Mouse (Mus musculus): ENCODE measurements around the gene Dhrs7c. TPM values are rescaled to one million over a fixed set of nuclear protein-coding genes. Genes with fewer than 3 reads are reported as not detected.

Gene Dhrs7c
- polyA plus RNA-seq, 1 experiment from 2014 or later: 14.7 TPM

GRCm38 (mm10) chr11:67790182-67790581 lies 7.8 kb upstream of the Dhrs7c start:
- no peaks in the 10 kb centered on the region for H3K9me3 ChIP-seq (ENCODE audit: control insufficient read depth, low read length)
- WGBS: 30% methylated on average over 11 of the region's 11 CpGs
- no peaks in the 10 kb centered on the region for H3K27me3 ChIP-seq (ENCODE audit: control insufficient read depth, insufficient read depth, low read length)
- H3K36me3 ChIP-seq (ENCODE audit: control insufficient read depth, insufficient read depth, low read length): no peaks in the 10 kb centered on the region
- peaks cover 10 to 16% of the 10 kb centered on the region in 2 experiments for H3K4me1 ChIP-seq (ENCODE audit: control insufficient read depth in 2 of 2, insufficient read depth in 2 of 2, low read length in 2 of 2)
- peak; percentile 66; the same call in 1 of the 2 replicates for ATAC-seq (ENCODE audit: insufficient number of reproducible peaks, insufficient read depth, low FRiP score, low read depth)
- H3K9ac ChIP-seq (ENCODE audit: low read length): no peak overlapping the region
- H3K4me2 ChIP-seq (ENCODE audit: low read length): 0 out of 2 replicates have a peak overlapping the region, but pooled peaks have one; percentile 24
- H3K27ac ChIP-seq (replicated peaks in 1 of 2; ENCODE audit: control insufficient read depth in 1 of 2, insufficient read depth in 1 of 2, low read depth in 2 of 2, low read length in 2 of 2): peak overlapping the region; percentile 90 to 91
- H3K4me3 ChIP-seq (ENCODE audit: control insufficient read depth in 1 of 2, insufficient read depth in 1 of 2, low read depth in 1 of 2, low read length in 2 of 2): no peak overlapping the region

- H3K36me3 ChIP-seq (ENCODE audit: control insufficient read depth, insufficient read depth, low read length): no peaks in the 10 kb centered on the region
- H3K27me3 ChIP-seq (ENCODE audit: control insufficient read depth, insufficient read depth, low read length): no peaks in the 10 kb centered on the region
- H3K9ac ChIP-seq (ENCODE audit: low read length): no peak overlapping the region
- H3K4me3 ChIP-seq (ENCODE audit: control insufficient read depth in 1 of 2, insufficient read depth in 1 of 2, low read depth in 1 of 2, low read length in 2 of 2): no peak overlapping the region
- H3K9me3 ChIP-seq (ENCODE audit: control insufficient read depth, low read length): no peaks in the 10 kb centered on the region
- H3K4me2 ChIP-seq (ENCODE audit: low read length): no peak overlapping the region
- no peak for ATAC-seq (ENCODE audit: insufficient number of reproducible peaks, insufficient read depth, low FRiP score, low read depth)
- peaks cover 15 to 31% of the 10 kb centered on the region in 2 experiments for H3K4me1 ChIP-seq (ENCODE audit: control insufficient read depth in 2 of 2, insufficient read depth in 2 of 2, low read length in 2 of 2)
- H3K27ac ChIP-seq (replicated peaks in 1 of 2; ENCODE audit: control insufficient read depth in 1 of 2, insufficient read depth in 1 of 2, low read depth in 2 of 2, low read length in 2 of 2): no peak overlapping the region
These were observed 2.2 kb downstream of the Dhrs7c start for GRCm38 (mm10) chr11:67800130-67800723.

GRCm38 (mm10) chr11:67801169-67801568 lies 3.2 kb downstream of the Dhrs7c start:
- peaks cover 10 to 25% of the 10 kb centered on the region in 2 experiments for H3K4me1 ChIP-seq (ENCODE audit: control insufficient read depth in 2 of 2, insufficient read depth in 2 of 2, low read length in 2 of 2)
- WGBS: 49% methylated on average over 8 of the region's 8 CpGs
- H3K9me3 ChIP-seq (ENCODE audit: control insufficient read depth, low read length): no peaks in the 10 kb centered on the region
- no peak overlapping the region for H3K27ac ChIP-seq (replicated peaks in 1 of 2; ENCODE audit: control insufficient read depth in 1 of 2, insufficient read depth in 1 of 2, low read depth in 2 of 2, low read length in 2 of 2)
- H3K4me2 ChIP-seq (ENCODE audit: low read length): no peak overlapping the region
- no peaks in the 10 kb centered on the region for H3K27me3 ChIP-seq (ENCODE audit: control insufficient read depth, insufficient read depth, low read length)
- no peak overlapping the region for H3K4me3 ChIP-seq (ENCODE audit: control insufficient read depth in 1 of 2, insufficient read depth in 1 of 2, low read depth in 1 of 2, low read length in 2 of 2)
- H3K9ac ChIP-seq (ENCODE audit: low read length): no peak overlapping the region
- ATAC-seq (ENCODE audit: insufficient number of reproducible peaks, insufficient read depth, low FRiP score, low read depth): no peak
- H3K36me3 ChIP-seq (ENCODE audit: control insufficient read depth, insufficient read depth, low read length): no peaks in the 10 kb centered on the region

- Histone ChIP-seq H3K9ac (ENCODE audit: low read length) (no peak overlapping the region), H3K9me3 (ENCODE audit: control insufficient read depth, low read length) (no peaks in the 10 kb centered on the region), H3K4me1 (ENCODE audit: control insufficient read depth in 2 of 2, insufficient read depth in 2 of 2, low read length in 2 of 2) (peaks cover 4 to 17% of the 10 kb centered on the region in 2 experiments), H3K27me3 (ENCODE audit: control insufficient read depth, insufficient read depth, low read length) (no peaks in the 10 kb centered on the region), H3K4me3 (ENCODE audit: control insufficient read depth in 1 of 2, insufficient read depth in 1 of 2, low read depth in 1 of 2, low read length in 2 of 2) (no peak overlapping the region), H3K4me2 (ENCODE audit: low read length) (no peak overlapping the region), H3K27ac (replicated peaks in 1 of 2; ENCODE audit: control insufficient read depth in 1 of 2, insufficient read depth in 1 of 2, low read depth in 2 of 2, low read length in 2 of 2) (no peak overlapping the region), H3K36me3 (ENCODE audit: control insufficient read depth, insufficient read depth, low read length) (no peaks in the 10 kb centered on the region)
- 97% methylated on average over 1 of the region's 1 CpGs for WGBS
- ATAC-seq (ENCODE audit: insufficient number of reproducible peaks, insufficient read depth, low FRiP score, low read depth): no peak
These were observed 7.6 kb downstream of the Dhrs7c start for GRCm38 (mm10) chr11:67805538-67805937.

- WGBS: 77% methylated on average over 11 of the region's 11 CpGs
- no peak overlapping the region for H3K4me2 ChIP-seq (ENCODE audit: low read length)
- H3K9me3 ChIP-seq (ENCODE audit: control insufficient read depth, low read length): no peaks in the 10 kb centered on the region
- ATAC-seq (ENCODE audit: insufficient number of reproducible peaks, insufficient read depth, low FRiP score, low read depth): no peak
- no peak overlapping the region for H3K4me3 ChIP-seq (ENCODE audit: control insufficient read depth in 1 of 2, insufficient read depth in 1 of 2, low read depth in 1 of 2, low read length in 2 of 2)
- H3K9ac ChIP-seq (ENCODE audit: low read length): no peak overlapping the region
- no peak overlapping the region for H3K27ac ChIP-seq (replicated peaks in 1 of 2; ENCODE audit: control insufficient read depth in 1 of 2, insufficient read depth in 1 of 2, low read depth in 2 of 2, low read length in 2 of 2)
- no peaks in the 10 kb centered on the region for H3K27me3 ChIP-seq (ENCODE audit: control insufficient read depth, insufficient read depth, low read length)
- peaks cover 2 to 4% of the 10 kb centered on the region in 2 experiments; a peak in 3 of 4 replicates for H3K4me1 ChIP-seq (ENCODE audit: control insufficient read depth in 2 of 2, insufficient read depth in 2 of 2, low read length in 2 of 2)
- H3K36me3 ChIP-seq (ENCODE audit: control insufficient read depth, insufficient read depth, low read length): no peaks in the 10 kb centered on the region
These were observed 9.0 kb downstream of the Dhrs7c start for GRCm38 (mm10) chr11:67806832-67807597.

- Histone ChIP-seq H3K36me3 (ENCODE audit: control insufficient read depth, insufficient read depth, low read length) (no peaks in the 10 kb centered on the region), H3K4me2 (ENCODE audit: low read length) (no peak overlapping the region), H3K4me1 (ENCODE audit: control insufficient read depth in 2 of 2, insufficient read depth in 2 of 2, low read length in 2 of 2) (peaks cover 2 to 4% of the 10 kb centered on the region in 2 experiments; a peak in 3 of 4 replicates), H3K9ac (ENCODE audit: low read length) (no peak overlapping the region), H3K27me3 (ENCODE audit: control insufficient read depth, insufficient read depth, low read length) (no peaks in the 10 kb centered on the region), H3K27ac (replicated peaks in 1 of 2; ENCODE audit: control insufficient read depth in 1 of 2, insufficient read depth in 1 of 2, low read depth in 2 of 2, low read length in 2 of 2) (no peak overlapping the region), H3K9me3 (ENCODE audit: control insufficient read depth, low read length) (no peaks in the 10 kb centered on the region), H3K4me3 (ENCODE audit: control insufficient read depth in 1 of 2, insufficient read depth in 1 of 2, low read depth in 1 of 2, low read length in 2 of 2) (no peak overlapping the region)
- no peak for ATAC-seq (ENCODE audit: insufficient number of reproducible peaks, insufficient read depth, low FRiP score, low read depth)
- 72% methylated on average over 5 of the region's 5 CpGs for WGBS
These were observed 10.1 kb downstream of the Dhrs7c start for GRCm38 (mm10) chr11:67808051-67808450.

GRCm38 (mm10) chr11:67811535-67811934 lies 13.5 kb downstream of the Dhrs7c start:
- H3K27ac ChIP-seq (replicated peaks in 1 of 2; ENCODE audit: control insufficient read depth in 1 of 2, insufficient read depth in 1 of 2, low read depth in 2 of 2, low read length in 2 of 2): no peak overlapping the region
- H3K36me3 ChIP-seq (ENCODE audit: control insufficient read depth, insufficient read depth, low read length): no peaks in the 10 kb centered on the region
- H3K9ac ChIP-seq (ENCODE audit: low read length): no peak overlapping the region
- no peak overlapping the region for H3K4me2 ChIP-seq (ENCODE audit: low read length)
- H3K9me3 ChIP-seq (ENCODE audit: control insufficient read depth, low read length): no peaks in the 10 kb centered on the region
- peaks cover 2 to 4% of the 10 kb centered on the region in 2 experiments; a peak in 3 of 4 replicates for H3K4me1 ChIP-seq (ENCODE audit: control insufficient read depth in 2 of 2, insufficient read depth in 2 of 2, low read length in 2 of 2)
- H3K4me3 ChIP-seq (ENCODE audit: control insufficient read depth in 1 of 2, insufficient read depth in 1 of 2, low read depth in 1 of 2, low read length in 2 of 2): no peak overlapping the region
- 75% methylated on average over 6 of the region's 6 CpGs for WGBS
- no peaks in the 10 kb centered on the region for H3K27me3 ChIP-seq (ENCODE audit: control insufficient read depth, insufficient read depth, low read length)
- ATAC-seq (ENCODE audit: insufficient number of reproducible peaks, insufficient read depth, low FRiP score, low read depth): no peak

All from heart, embryonic 14.5 days (tissue).